Comparison of ENCODE assay signal across 34 mouse cellular contexts in the genomic region with DNA sequence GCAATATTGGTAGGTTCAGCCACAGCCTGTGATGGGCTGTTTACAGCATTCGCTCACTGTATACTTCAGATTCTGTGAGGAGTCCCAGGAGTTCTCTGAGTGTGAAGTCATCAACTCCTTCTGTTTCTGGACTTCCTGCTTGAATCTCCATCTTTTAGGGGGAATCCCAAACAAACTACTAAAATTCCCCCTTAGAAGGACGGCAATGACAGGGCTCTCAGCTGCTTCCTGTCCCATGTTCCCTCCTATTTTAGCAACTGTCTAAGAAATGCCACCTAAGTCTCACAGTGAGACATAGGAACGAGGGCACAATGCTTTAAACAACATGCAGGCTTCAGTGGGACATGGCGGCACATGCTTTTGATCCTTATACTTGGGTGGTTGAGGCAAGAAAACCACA.
"Had no signal": no experiment of that assay in that cellular context is flagged by ENCODE, and none has a peak within 500 bp of the region (broad histone marks: within the 10 kb centered on the region; RNA-seq: fewer than 3 reads in every experiment).

No protein-coding gene starts in this region.

- H3K4me3 ChIP-seq: heart, embryonic 12.5 days; heart, embryonic 13.5 days; heart, embryonic 15.5 days; hindbrain, embryonic 10.5 days; hindbrain, embryonic 12.5 days; hindbrain, embryonic 13.5 days; hindbrain, embryonic 15.5 days; intestine, embryonic 15.5 days; kidney, embryonic 15.5 days; layer of hippocampus, adult 2 months; left cerebral cortex, adult 2 months had no signal

- H3K4me1 ChIP-seq: hindbrain, embryonic 13.5 days; hindbrain, embryonic 15.5 days had no signal

- H3K9ac ChIP-seq: heart, embryonic 12.5 days; heart, embryonic 13.5 days; heart, embryonic 15.5 days; hindbrain, embryonic 12.5 days; hindbrain, embryonic 13.5 days; hindbrain, embryonic 14.5 days; hindbrain, embryonic 15.5 days; intestine, embryonic 15.5 days; kidney, embryonic 15.5 days had no signal

- ATAC-seq: hindbrain, embryonic 16.5 days; hindbrain, postnatal 0 days; inflammation-experienced regulatory T-cells, adult 6 months; intestine, embryonic 15.5 days; intestine, embryonic 16.5 days; intestine, postnatal 0 days had no signal

- H3K36me3 ChIP-seq: heart, embryonic 12.5 days; heart, embryonic 13.5 days; heart, embryonic 15.5 days; hindbrain, embryonic 10.5 days; hindbrain, embryonic 12.5 days; hindbrain, embryonic 13.5 days; hindbrain, embryonic 15.5 days; intestine, embryonic 15.5 days; kidney, embryonic 15.5 days had no signal

- DNase-seq: heart, postnatal 14 days; heart, postnatal 36 days; heart, postnatal 4 days; kidney, adult 11 months; kidney, adult 18-20 months; kidney, adult 2 months; kidney, adult 8-10 months; kidney, adult 9 months; kidney, postnatal 10 days; kidney, postnatal 14 days; kidney, postnatal 25 days; kidney, postnatal 36 days; kidney, postnatal 4 days; layer of hippocampus, adult 9-11 months; layer of hippocampus, postnatal 36 days had no signal

- H3K4me2 ChIP-seq: heart, embryonic 11.5 days; heart, embryonic 12.5 days; heart, embryonic 13.5 days; heart, embryonic 15.5 days; hindbrain, embryonic 12.5 days; hindbrain, embryonic 13.5 days; hindbrain, embryonic 14.5 days; hindbrain, embryonic 15.5 days; intestine, embryonic 15.5 days; kidney, embryonic 15.5 days had no signal

- H3K27ac ChIP-seq: heart, embryonic 13.5 days; heart, embryonic 15.5 days; hindbrain, embryonic 10.5 days; hindbrain, embryonic 12.5 days; hindbrain, embryonic 13.5 days; hindbrain, embryonic 14.5 days; hindbrain, embryonic 15.5 days; hindbrain, postnatal 0 days; intestine, embryonic 15.5 days; kidney, embryonic 15.5 days; kidney, postnatal 0 days; layer of hippocampus, adult 2 months; left cerebral cortex, adult 2 months had no signal

- H3K27me3 ChIP-seq: heart, embryonic 12.5 days; heart, embryonic 13.5 days; heart, embryonic 15.5 days; hindbrain, embryonic 12.5 days; hindbrain, embryonic 13.5 days; hindbrain, embryonic 15.5 days; intestine, embryonic 15.5 days; kidney, embryonic 15.5 days had no signal

- H3K9me3 ChIP-seq: heart, embryonic 12.5 days; heart, embryonic 13.5 days; heart, embryonic 15.5 days; hindbrain, embryonic 10.5 days; hindbrain, embryonic 12.5 days; hindbrain, embryonic 13.5 days; hindbrain, embryonic 15.5 days; intestine, embryonic 15.5 days; kidney, embryonic 15.5 days had no signal
